Mouse (Mus musculus) spleen, postnatal 4 days (tissue): ENCODE measurements at regions not wholly inside any gene's neighbourhood (a gene's known extent, or its start where the extent isn't known, plus 50 kb on each side); places are given as distances from the start of the nearest gene placed in this dataset.

Experiments used
- DNase-seq, 2 experiments: peaks; one replicate each; pipeline ENCODE4 v3.0.0; 2022; ENCODE audit warnings: low spot score in 2 of 2

- DNase-seq: no peak
These were observed 68.4 kb upstream of the Bcl6 start for GRCm38 (mm10) chr16:24056885-24057531.

GRCm38 (mm10) chr16:24056123-24056884, 67.7 kb upstream of the Bcl6 start:
- DNase-seq: no peak

GRCm38 (mm10) chr16:24054293-24054692, 65.6 kb upstream of the Bcl6 start:
- no peak for DNase-seq

GRCm38 (mm10) chr16:24053403-24053802, 64.8 kb upstream of the Bcl6 start:
- no peak for DNase-seq

- no peak for DNase-seq
These were observed 62.4 kb upstream of the Bcl6 start for GRCm38 (mm10) chr16:24050856-24051640.

GRCm38 (mm10) chr16:24043779-24044178, 55.1 kb upstream of the Bcl6 start:
- no peak for DNase-seq

- no peak for DNase-seq
These were observed 54.3 kb upstream of the Bcl6 start for GRCm38 (mm10) chr16:24042977-24043376.

- no peak for DNase-seq
These were observed 53.6 kb upstream of the Bcl6 start for GRCm38 (mm10) chr16:24042216-24042615.

- DNase-seq: no peak
These were observed 52.8 kb upstream of the Bcl6 start for GRCm38 (mm10) chr16:24041403-24041802.

- no peak for DNase-seq
These were observed 51.1 kb upstream of the Bcl6 start for GRCm38 (mm10) chr16:24039765-24040164.
